Mouse (Mus musculus): ENCODE results near the gene Nt5c2.

The Nt5c2 gene

DNA sequence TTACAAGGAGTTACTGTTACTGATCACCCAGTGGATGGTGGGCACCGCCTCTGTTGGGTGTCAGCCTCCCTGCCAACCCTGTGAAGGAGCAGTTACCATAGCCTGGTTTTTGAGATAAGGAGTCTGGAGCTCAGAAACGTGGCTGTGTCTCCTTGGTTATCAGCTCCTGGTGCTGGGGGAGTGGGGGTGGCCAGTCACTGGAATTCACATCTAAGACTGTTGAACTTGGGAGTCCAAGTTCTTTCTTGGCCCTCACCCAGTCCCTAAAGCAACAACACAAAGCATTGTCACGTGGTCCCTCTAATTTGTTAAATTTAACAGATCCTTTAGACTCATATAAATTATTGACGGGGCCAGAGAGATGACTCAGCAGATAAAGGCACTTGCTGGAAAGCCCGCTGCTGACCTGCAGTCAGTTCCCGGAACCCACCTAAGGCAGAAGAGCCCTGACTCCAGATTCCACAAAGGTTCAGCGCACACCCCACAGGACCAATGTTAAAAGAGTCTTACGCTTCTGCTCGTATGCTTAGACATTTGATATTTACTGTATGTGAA lies 165.4 kb downstream of the Nt5c2 start:
- no peak for DNase-seq (ENCODE audit: extremely low spot score, low spot score)

DNA sequence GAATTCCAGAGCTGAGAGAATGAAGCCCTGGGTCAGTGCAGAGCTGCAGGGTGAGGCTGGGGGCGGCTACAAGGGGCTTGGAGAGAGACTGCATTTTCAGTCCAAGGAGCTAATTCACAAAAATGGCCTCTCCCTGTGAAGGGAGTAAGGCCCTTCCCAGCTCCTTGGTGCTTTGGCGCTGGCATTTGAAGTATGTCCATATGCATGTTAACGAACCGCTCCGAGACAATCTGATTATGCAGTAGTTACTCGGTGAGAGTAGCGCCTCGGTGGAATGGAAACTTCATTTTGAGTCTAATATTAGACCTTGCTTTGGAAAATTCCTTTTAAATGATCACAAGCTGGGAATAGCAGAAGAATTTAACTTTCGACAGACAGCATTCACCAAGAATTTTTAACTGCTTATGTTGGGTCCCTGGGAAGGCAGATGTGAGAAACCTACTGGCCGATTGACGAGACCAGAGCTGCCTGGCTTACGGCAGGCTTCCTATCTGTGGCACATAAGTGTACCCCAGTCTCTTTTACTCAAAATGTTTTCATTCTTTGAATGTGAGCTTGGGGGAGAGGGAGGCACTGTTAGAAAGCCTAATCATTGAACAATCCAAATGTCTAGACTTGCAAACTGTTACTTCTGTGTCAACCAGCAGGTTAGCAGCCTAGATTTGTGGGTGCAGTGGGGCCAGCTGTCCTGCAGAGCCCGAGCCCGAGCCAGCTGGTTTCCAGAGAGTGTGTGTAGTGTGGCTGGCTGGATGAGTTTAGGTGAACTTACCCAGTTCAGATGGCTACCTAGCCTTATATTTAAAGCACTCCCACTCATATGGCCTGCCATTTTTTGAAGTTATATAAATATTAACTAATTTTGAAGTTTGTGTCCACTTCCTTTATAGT lies 166.3 kb downstream of the Nt5c2 start:
- no peak for DNase-seq (ENCODE audit: extremely low spot score, low spot score)

DNA sequence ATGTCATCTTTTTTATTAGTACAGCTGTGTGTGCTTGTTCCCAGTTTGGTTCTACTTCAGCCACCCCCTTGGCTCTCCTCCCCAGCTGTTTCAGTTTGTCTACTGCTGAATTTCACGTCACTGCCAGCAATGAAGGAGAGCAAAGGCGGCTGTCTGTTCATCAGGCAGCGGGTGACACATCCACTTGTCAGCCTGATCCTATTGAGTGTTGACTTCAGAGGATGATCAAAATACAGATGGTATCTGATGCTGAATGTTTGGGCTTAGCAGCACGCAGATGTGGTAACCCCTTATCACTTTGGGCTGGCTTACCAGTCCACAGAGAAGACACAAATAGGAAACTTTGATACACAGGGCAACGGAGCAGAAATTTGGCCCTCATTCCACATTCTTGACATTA lies 168.5 kb downstream of the Nt5c2 start:
- no peak for DNase-seq (ENCODE audit: extremely low spot score, low spot score)

GRCm38 (mm10) chr19:46846056-46846455 lies 168.9 kb downstream of the Nt5c2 start:
- DNase-seq (ENCODE audit: extremely low spot score, low spot score) = no peak

- no peak for DNase-seq (ENCODE audit: extremely low spot score, low spot score)
Measured at GRCm38 (mm10) chr19:46843030-46843429, 171.9 kb downstream of the Nt5c2 start.

- no peak for DNase-seq (ENCODE audit: extremely low spot score, low spot score)
Measured at GRCm38 (mm10) chr19:46841016-46841415, 173.9 kb downstream of the Nt5c2 start.

DNA sequence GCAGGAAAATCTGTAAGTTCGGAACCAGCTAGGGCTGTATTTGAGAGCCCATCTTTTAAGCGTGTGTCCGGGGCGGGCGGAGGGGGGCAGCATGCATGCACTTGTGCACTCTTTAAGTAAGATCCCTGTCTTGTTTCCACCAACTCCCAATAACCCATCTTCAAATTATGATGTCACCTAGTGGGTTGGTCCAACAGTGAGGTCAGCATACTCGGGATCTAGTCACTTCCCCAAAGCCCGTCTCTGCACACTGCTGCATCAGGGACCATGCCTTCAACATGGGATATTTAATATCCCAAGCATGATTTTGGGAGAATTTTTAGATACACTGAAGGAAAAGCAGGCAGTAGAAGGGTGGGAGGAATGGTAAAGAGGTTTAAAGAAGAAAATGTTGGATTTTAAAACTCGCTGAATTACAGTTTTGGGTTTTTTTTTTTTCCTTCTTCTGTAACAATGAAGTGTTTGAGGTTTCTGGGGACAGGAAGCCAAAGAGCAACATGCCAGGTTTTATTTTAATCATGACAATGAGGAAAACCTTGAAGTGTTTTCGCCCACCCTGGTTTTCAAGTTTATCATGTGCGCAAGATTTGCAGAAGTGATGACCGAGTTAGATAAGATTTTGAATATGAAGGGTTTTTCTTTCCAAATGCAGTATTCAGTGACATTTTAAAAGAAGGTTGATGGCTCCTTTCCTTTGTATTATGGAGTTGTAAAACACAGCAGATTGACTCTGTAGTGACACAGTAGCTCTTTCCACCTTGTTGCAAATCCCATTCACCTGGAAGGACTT lies 177.5 kb downstream of the Nt5c2 start:
- no peak for DNase-seq (ENCODE audit: extremely low spot score, low spot score)

DNA sequence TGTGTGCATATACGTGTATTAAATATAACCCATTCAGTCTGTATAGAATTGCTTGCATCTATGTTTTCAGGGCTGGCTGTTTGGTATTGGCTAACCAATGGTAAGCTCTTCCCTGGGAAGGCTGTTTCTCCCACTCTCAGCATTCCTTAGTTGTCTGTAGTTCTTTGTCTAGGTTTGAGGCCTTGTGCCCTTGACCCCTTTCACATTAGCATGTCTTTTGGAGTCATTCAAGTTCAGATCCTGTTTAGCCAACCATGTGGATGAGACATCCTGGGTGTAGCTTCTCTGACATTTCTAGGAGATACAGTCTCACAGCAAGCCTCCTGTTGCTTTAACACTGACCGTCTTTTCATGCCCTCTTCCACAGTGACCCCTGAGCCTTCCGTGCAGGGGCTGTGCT lies 178.9 kb downstream of the Nt5c2 start:
- no peak for DNase-seq (ENCODE audit: extremely low spot score, low spot score)

DNA sequence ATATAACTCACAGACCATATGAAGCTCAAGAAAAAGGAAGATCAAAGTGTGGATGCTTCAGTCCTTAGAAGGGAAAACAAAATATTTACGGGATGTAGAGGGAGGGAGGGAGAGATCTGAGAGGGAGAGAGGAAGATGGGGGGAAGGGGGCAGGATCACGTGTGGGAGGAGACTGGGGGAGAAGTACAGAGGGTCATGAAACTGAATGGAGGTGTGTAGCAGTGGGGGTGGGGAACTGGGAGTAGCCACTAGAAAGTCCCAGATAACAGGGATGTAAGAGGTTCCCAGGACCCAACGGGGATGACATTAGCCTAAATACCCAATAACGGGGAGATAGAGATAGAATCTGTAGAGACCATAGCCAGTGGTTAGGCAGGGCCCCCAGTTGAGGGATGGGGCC lies 179.6 kb downstream of the Nt5c2 start:
- no peak for DNase-seq (ENCODE audit: extremely low spot score, low spot score)

DNA sequence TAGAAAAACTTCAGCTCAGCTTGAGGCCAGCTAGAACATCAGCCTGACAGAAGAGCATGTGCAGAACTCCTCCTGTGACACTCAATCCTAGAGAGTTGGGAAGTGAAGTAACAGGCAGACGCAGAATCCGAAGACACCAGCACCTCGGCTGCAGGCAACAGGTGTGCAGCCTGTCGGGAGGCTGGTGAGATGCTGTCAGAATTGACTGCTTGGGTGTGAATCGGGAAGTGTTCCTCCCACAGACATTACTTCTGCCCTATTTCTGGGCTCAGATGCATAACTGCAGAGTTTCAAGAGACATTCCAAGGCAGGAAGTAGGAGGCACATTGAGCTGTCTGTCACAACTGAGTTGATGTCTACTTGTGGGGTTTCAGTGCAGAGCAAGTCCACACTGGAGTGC lies 180.7 kb downstream of the Nt5c2 start:
- DNase-seq (ENCODE audit: extremely low spot score, low spot score) = no peak

All from neural tube, embryonic 10.5 days (tissue).